Mouse (Mus musculus) lung, embryonic 16.5 days (tissue): ENCODE data around the gene Ier3. TPM values are rescaled to one million over a fixed set of nuclear protein-coding genes. Genes with fewer than 3 reads are reported as not detected.

Source experiments
- ATAC-seq: fragments of 200-750 bp; cut with Nextera tagmentation; 2 replicates; pipeline ENCODE4 v1.8.0; 2017; ENCODE audit warnings: low read depth, mild to moderate bottlenecking, moderate library complexity
- H3K27ac ChIP-seq: fragments of 300-500 bp; sonication (generic); 2 replicates; pipeline ENCODE4 v1.5.1; 2014; ENCODE audit warnings: mild to moderate bottlenecking, control low read depth, low read length
- H3K27me3 ChIP-seq: fragments of 300-500 bp; sonication (generic); 2 replicates; pipeline ENCODE4 v1.6.1; 2014; ENCODE audit warnings: low read depth, low read length, mixed read lengths; ENCODE audit not compliant: control insufficient read depth, insufficient read depth
- H3K36me3 ChIP-seq: fragments of 300-500 bp; sonication (generic); 2 replicates; pipeline ENCODE4 v1.6.1; 2014; ENCODE audit warnings: low read length; ENCODE audit not compliant: control insufficient read depth, insufficient read depth
- H3K4me1 ChIP-seq: fragments of 300-500 bp; sonication (generic); replicated peaks from 2 replicates; pipeline ENCODE4 v1.6.1; 2014; ENCODE audit warnings: low read length, mixed read lengths; ENCODE audit not compliant: control insufficient read depth, insufficient read depth
- H3K4me2 ChIP-seq: fragments of 300-500 bp; sonication (generic); 2 replicates; pipeline ENCODE4 v1.6.1; 2014; ENCODE audit warnings: low read depth, low read length, control low read depth
- H3K4me3 ChIP-seq: fragments of 300-500 bp; sonication (generic); 2 replicates; pipeline ENCODE4 v1.5.1; 2014; ENCODE audit warnings: mild to moderate bottlenecking, low read length, control low read depth
- H3K9ac ChIP-seq: fragments of 300-500 bp; sonication (generic); 2 replicates; pipeline ENCODE4 v1.6.1; 2014; ENCODE audit warnings: low read length, control low read depth
- H3K9me3 ChIP-seq: fragments of 300-500 bp; sonication (generic); 2 replicates; pipeline ENCODE4 v1.6.1; 2016; ENCODE audit warnings: low read length; ENCODE audit not compliant: control insufficient read depth
- WGBS: fragments of 180-500 bp; shearing (Covaris S2); extraction: QIAGEN DNeasy Blood & Tissue Kit; methylation state at CpG from one replicate; pipeline ENCODE4 v1.1.7; 2014; 5-methylcytosine and 5-hydroxymethylcytosine counted together
- polyA plus RNA-seq: library from polyadenylated mRNA; unstranded; fragments of >200 nt; fragmentation: Nextera tagmentation; extraction: Ambion mirVana; gene quantifications from 2 replicates; pipeline ENCODE4 v1.2.1, GENCODE M21; 2015

The Ier3 gene
- polyA plus RNA-seq, 1 experiment from 2014 or later: 21.9 TPM

DNA sequence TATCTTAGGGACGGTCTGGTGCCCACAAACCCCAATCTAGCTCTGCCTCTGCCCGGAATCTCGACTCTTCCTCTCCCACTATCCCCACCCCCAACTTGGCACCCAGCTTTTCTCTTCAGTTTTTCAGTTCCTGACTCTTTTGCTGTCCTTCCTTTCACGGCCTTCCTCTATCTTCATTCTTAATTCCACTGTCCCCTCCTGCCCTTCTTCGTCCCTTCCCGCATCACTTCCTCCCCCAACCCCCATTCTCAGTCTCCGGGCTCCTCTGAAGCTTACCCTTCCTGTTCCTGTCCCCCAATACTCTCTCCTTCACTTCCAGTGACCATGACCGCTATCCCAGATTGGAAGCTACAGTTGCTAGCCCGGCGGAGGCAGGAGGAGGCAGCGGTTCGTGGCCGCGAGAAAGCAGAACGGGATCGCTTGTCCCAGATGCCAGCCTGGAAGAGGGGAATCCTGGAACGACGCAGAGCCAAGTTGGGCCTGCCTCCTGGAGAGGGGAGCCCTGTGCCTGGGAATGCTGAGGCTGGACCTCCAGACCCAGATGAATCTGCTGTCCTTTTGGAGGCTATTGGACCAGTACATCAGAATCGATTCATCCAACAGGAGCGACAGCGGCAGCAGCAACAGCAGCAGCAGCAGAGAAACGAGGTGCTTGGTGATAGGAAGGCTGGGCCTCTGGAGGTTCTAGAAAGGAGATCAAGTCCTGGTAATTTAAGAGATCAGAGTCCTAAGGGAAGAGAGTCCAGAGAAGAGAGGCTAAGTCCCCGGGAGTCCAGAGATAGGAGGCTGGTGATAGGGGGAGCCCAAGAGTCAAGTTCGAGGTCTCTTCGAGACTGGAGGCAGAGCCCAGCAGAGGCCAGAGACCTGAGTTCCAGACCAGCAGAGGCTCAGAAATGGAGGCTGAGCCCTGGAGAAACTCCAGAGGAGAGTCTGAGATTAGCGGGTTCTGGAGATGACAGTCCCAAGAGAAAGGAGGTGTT lies 45.7 kb downstream of the Ier3 start:
- H3K9ac ChIP-seq: peak overlapping the region; percentile 81
- peak overlapping the region; percentile 99 for H3K27ac ChIP-seq
- ATAC-seq: no peak
- 0 out of 2 replicates have a peak, but pooled peaks cover 2% of the 10 kb centered on the region for H3K9me3 ChIP-seq
- no peaks in the 10 kb centered on the region for H3K27me3 ChIP-seq
- 8% methylated on average over 26 of the region's 26 CpGs for WGBS
- H3K36me3 ChIP-seq: peaks cover 5% of the 10 kb centered on the region; the same call in 1 of the 2 replicates
- peaks cover 33% of the 10 kb centered on the region for H3K4me1 ChIP-seq
- peak overlapping the region; percentile 66 for H3K4me3 ChIP-seq
- H3K4me2 ChIP-seq: peak overlapping the region; percentile 94

- 0 out of 2 replicates have a peak, but pooled peaks cover 2% of the 10 kb centered on the region for H3K9me3 ChIP-seq
- peak overlapping the region; percentile 81 for H3K9ac ChIP-seq
- no peaks in the 10 kb centered on the region for H3K27me3 ChIP-seq
- peak overlapping the region; percentile 66 for H3K4me3 ChIP-seq
- H3K4me1 ChIP-seq: peaks cover 33% of the 10 kb centered on the region
- H3K4me2 ChIP-seq: peak overlapping the region; percentile 94
- peaks cover 5% of the 10 kb centered on the region; the same call in 1 of the 2 replicates for H3K36me3 ChIP-seq
- ATAC-seq: no peak
- peak overlapping the region; percentile 99 for H3K27ac ChIP-seq
- WGBS: 15% methylated on average over 17 of the region's 17 CpGs
These were observed 46.8 kb downstream of the Ier3 start for GRCm38 (mm10) chr17:35868165-35868820.

GRCm38 (mm10) chr17:35868961-35869345 lies 47.5 kb downstream of the Ier3 start:
- peak overlapping the region; percentile 94 for H3K4me2 ChIP-seq
- 2% methylated on average over 7 of the region's 7 CpGs for WGBS
- no peaks in the 10 kb centered on the region for H3K27me3 ChIP-seq
- no peak for ATAC-seq
- peaks cover 5% of the 10 kb centered on the region; the same call in 1 of the 2 replicates for H3K36me3 ChIP-seq
- peak overlapping the region; percentile 99 for H3K27ac ChIP-seq
- H3K9me3 ChIP-seq: 0 out of 2 replicates have a peak, but pooled peaks cover 2% of the 10 kb centered on the region
- H3K4me3 ChIP-seq: peak overlapping the region; percentile 66
- H3K9ac ChIP-seq: peak overlapping the region; percentile 81
- peaks cover 33% of the 10 kb centered on the region for H3K4me1 ChIP-seq

DNA sequence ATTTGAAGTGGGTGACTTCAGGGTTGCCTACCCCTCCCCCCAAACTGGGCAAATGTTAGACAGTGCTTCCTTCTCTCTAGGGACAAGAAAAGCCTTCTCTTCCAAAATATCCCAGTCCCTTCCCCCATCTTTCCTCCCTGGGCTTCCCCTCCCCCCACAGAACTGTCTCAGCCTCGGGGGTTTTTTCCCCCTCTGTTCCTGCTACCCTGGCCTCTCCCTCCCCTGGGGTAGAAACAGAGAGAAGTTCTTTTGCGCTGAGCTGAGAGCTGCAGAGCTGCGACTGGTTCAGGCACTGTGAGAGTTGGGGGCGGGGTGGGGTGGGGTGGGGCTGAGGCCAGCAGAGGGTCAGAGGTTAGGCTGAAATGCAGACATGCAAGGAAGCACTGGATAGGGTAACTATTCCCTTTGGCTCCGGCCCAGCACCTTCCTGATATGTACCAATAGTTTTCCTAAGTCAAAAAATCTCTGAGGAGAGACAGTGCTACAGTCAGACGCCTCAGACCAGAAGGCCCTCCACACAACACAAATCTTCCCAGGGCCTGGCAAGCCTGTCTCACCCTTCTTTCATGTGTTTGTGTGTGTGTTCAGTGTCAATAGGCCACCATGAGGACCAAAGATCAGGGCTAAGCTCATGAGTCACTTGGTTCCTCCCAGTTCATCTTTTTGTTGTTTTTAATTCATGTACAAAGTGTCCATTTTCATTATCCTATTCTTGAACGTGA lies 48.0 kb downstream of the Ier3 start:
- H3K4me3 ChIP-seq: peak overlapping the region; percentile 66
- H3K4me2 ChIP-seq: peak overlapping the region; percentile 94
- peak; percentile 7; the same call in 1 of the 2 replicates for ATAC-seq
- peak overlapping the region; percentile 99 for H3K27ac ChIP-seq
- peak overlapping the region; percentile 81 for H3K9ac ChIP-seq
- peaks cover 8% of the 10 kb centered on the region; the same call in 1 of the 2 replicates for H3K36me3 ChIP-seq
- 0 out of 2 replicates have a peak, but pooled peaks cover 2% of the 10 kb centered on the region for H3K9me3 ChIP-seq
- H3K4me1 ChIP-seq: peaks cover 33% of the 10 kb centered on the region
- 2% methylated on average over 7 of the region's 7 CpGs for WGBS
- no peaks in the 10 kb centered on the region for H3K27me3 ChIP-seq

DNA sequence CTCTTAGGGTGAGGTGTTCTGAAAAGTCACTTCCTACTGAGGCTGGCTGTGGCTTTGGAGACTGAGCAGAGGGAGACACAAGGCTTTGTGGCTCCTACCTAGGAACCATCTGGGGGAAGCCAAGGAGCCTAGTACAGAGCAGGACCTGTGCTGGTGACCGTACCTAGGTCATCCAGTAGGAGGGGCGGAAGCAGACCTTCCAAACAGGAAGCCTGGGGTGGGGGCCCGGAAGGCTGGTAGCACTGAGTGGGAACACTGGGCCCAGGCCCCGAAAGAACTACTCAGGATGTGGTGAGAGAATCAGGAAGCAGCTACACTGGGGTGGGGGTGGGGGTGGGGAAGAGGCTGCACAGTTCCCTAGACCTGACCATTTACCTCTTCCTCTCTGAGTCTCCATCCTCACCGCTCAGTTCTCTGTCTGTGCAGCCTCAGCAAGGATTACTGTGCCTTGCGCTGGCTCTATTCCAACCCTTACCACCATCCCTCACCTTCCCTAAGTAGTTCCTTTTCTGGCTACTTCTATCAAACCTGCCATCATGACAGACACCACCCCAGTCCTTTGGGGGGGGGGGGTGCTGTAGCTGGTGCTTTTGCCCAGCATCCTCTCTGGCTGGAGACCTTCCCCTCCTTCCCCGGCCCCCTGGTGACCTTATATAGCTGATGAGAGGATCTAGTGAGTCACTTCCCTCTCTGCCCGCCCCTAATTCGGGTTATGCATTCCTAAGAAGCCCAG lies 48.8 kb downstream of the Ier3 start:
- ATAC-seq: peak; percentile 7
- Histone ChIP-seq H3K9ac (peak overlapping the region; percentile 81), H3K36me3 (peaks cover 16% of the 10 kb centered on the region), H3K27ac (peak overlapping the region; percentile 99), H3K4me3 (peak overlapping the region; percentile 66), H3K27me3 (no peaks in the 10 kb centered on the region), H3K9me3 (0 out of 2 replicates have a peak, but pooled peaks cover 2% of the 10 kb centered on the region), H3K4me2 (peak overlapping the region; percentile 94), H3K4me1 (peaks cover 28% of the 10 kb centered on the region)
- 37% methylated on average over 9 of the region's 9 CpGs for WGBS

- H3K4me3 ChIP-seq: peak overlapping the region; percentile 66
- 57% methylated on average over 8 of the region's 8 CpGs for WGBS
These were observed 49.6 kb downstream of the Ier3 start for GRCm38 (mm10) chr17:35870884-35871696.

More at GRCm38 (mm10) chr17:35870884-35871696, 49.6 kb downstream of the Ier3 start:
- H3K4me2 ChIP-seq: peak overlapping the region; percentile 94
- 0 out of 2 replicates have a peak, but pooled peaks cover 2% of the 10 kb centered on the region for H3K9me3 ChIP-seq
- peak overlapping the region; percentile 81; the same call in 1 of the 2 replicates for H3K9ac ChIP-seq
- peaks cover 18% of the 10 kb centered on the region for H3K36me3 ChIP-seq
- no peak for ATAC-seq
- peak overlapping the region; percentile 99 for H3K27ac ChIP-seq
- H3K4me1 ChIP-seq: peaks cover 28% of the 10 kb centered on the region
- H3K27me3 ChIP-seq: no peaks in the 10 kb centered on the region
